Mouse (Mus musculus): ENCODE results near the gene Ssbp4.

DNA sequence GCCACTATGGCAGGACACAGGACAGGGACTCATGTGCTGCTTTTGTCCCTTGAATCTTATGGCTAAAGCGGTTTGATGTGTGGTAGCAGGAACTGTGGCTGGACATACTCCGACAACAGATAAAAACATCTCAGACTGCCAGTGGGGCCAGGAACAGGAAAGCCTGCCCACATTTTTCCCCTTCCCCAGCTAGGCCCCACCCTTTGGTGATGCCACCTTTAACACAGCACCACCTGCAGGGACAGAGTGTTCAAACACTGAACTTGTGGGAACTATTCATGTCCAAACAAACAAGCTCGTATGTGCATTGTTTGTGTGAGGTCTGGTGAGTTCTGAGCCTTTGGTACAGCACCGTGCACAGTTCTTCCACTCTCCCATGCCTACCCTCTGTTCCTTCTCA is 50.3 kb downstream of the Ssbp4 start:
- TF ChIP-seq CTCF (IDR thresholded peaks at IDR 0.05; ENCODE audit: borderline replicate concordance, control insufficient read depth, extremely low read depth, insufficient read depth, low read length, poor library complexity) (no peak), POLR2A (IDR thresholded peaks at IDR 0.05; ENCODE audit: control insufficient read depth, extremely low read depth, insufficient read depth, low read length, poor library complexity) (no peak)
